Mouse (Mus musculus) stomach, embryonic 15.5 days (tissue): ENCODE measurements around the gene Mpp5. TPM values are rescaled to one million over a fixed set of nuclear protein-coding genes. Genes with fewer than 3 reads are reported as not detected.

Experiments
- ATAC-seq: fragments of 200-750 bp; cut with Nextera tagmentation; 2 replicates; pipeline ENCODE4 v1.8.0; 2017; ENCODE audit warnings: low read depth, moderate number of reproducible peaks, moderate TSS enrichment; ENCODE audit not compliant: insufficient read depth, low FRiP score
- H3K27ac ChIP-seq: fragments of 300-500 bp; sonication (generic); 2 replicates; pipeline ENCODE4 v1.5.1; 2015; ENCODE audit warnings: mild to moderate bottlenecking, inconsistent platforms
- H3K27me3 ChIP-seq: fragments of 300-500 bp; sonication (generic); replicated peaks from 2 replicates; pipeline ENCODE4 v1.6.1; 2015; ENCODE audit warnings: inconsistent platforms
- H3K36me3 ChIP-seq: fragments of 300-500 bp; sonication (generic); 2 replicates; pipeline ENCODE4 v1.6.1; 2015; ENCODE audit warnings: inconsistent platforms
- H3K4me1 ChIP-seq: fragments of 300-500 bp; sonication (generic); 2 replicates; pipeline ENCODE4 v1.6.1; 2015; ENCODE audit warnings: inconsistent platforms
- H3K4me2 ChIP-seq: fragments of 300-500 bp; sonication (generic); 2 replicates; pipeline ENCODE4 v1.6.1; 2015; ENCODE audit warnings: mild to moderate bottlenecking, inconsistent platforms
- H3K4me3 ChIP-seq: fragments of 300-500 bp; sonication (generic); replicated peaks from 2 replicates; pipeline ENCODE4 v1.5.1; 2015; ENCODE audit warnings: inconsistent platforms
- H3K9ac ChIP-seq: fragments of 300-500 bp; sonication (generic); 2 replicates; pipeline ENCODE4 v1.6.1; 2015; ENCODE audit warnings: inconsistent platforms
- H3K9me3 ChIP-seq: fragments of 300-500 bp; sonication (generic); 2 replicates; pipeline ENCODE4 v1.6.1; 2016; ENCODE audit warnings: inconsistent platforms
- WGBS: fragments of 180-500 bp; shearing (Covaris S2); methylation state at CpG from one replicate; pipeline ENCODE4 v1.1.7; 2015; 5-methylcytosine and 5-hydroxymethylcytosine counted together
- polyA plus RNA-seq: library from polyadenylated mRNA; unstranded; fragments of >200 nt; fragmentation: Nextera tagmentation; extraction: Ambion mirVana; gene quantifications from 2 replicates; pipeline ENCODE4 v1.2.1, GENCODE M21; 2015

The Mpp5 gene
- polyA plus RNA-seq, 1 experiment from 2014 or later, result 21.2 TPM

DNA sequence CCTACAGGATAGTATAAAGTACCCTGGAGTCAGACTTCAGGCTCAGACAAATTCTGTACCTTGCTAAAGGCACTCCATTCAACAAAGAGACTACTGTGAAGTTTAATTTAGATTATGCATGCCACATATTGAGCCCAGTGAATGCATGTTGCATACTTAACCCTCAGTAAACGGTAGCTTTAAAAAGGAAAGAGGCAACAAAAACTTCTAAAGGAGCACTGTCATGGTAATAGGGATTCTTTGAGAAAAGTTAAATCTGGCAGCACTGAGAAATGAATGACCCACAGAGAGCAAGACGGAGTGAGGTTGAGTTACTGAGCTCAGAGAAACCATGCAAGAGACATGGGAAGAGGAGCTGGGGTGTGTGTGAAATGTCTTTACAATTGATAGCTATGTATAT is 29.2 kb downstream of the Mpp5 start:
- no peaks in the 10 kb centered on the region for H3K9me3 ChIP-seq
- H3K27me3 ChIP-seq, result no peaks in the 10 kb centered on the region
- no peak overlapping the region for H3K9ac ChIP-seq
- no peak overlapping the region for H3K4me2 ChIP-seq
- H3K36me3 ChIP-seq, result no peaks in the 10 kb centered on the region
- WGBS, result 37% methylated on average over 2 of the region's 2 CpGs
- no peak for ATAC-seq
- H3K27ac ChIP-seq, result no peak overlapping the region
- no peak overlapping the region for H3K4me3 ChIP-seq
- peaks cover 3% of the 10 kb centered on the region; the same call in 1 of the 2 replicates for H3K4me1 ChIP-seq

DNA sequence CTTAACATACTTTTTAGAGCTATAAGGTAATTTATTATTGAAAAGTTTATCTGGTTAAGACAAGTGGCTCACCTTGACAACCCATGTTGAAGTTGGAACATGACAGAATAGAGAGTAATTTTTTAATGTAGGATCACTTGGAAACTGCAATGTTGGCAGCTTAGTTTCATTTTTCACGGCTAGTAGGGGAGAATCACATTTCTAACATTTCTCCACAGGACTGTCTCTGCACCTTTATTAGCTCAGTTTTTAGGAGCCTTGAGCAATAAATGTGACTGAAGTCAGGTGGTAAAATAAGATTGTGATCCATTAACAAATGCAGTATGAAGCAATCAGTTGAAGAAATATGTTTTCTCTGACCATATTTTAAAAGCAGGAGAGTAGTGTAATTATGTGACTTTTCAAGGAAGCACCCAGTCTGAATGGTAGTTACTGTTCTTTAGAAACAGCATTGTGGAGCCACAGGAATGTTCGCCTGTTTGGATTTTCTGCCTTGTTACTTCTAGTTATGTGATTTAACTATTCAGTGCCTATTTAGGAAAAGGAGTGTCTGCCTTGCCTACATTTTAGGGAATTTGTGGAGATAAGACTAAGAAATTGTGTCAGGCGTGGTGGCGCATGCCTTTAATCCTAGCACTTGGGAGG is 29.8 kb downstream of the Mpp5 start:
- no peak overlapping the region for H3K4me2 ChIP-seq
- no peaks in the 10 kb centered on the region for H3K9me3 ChIP-seq
- H3K4me3 ChIP-seq, result no peak overlapping the region
- peaks cover 3% of the 10 kb centered on the region; the same call in 1 of the 2 replicates for H3K4me1 ChIP-seq
- H3K36me3 ChIP-seq, result no peaks in the 10 kb centered on the region
- H3K9ac ChIP-seq, result no peak overlapping the region
- no peak overlapping the region for H3K27ac ChIP-seq
- WGBS, result 65% methylated on average over 4 of the region's 4 CpGs
- H3K27me3 ChIP-seq, result no peaks in the 10 kb centered on the region
- no peak for ATAC-seq

DNA sequence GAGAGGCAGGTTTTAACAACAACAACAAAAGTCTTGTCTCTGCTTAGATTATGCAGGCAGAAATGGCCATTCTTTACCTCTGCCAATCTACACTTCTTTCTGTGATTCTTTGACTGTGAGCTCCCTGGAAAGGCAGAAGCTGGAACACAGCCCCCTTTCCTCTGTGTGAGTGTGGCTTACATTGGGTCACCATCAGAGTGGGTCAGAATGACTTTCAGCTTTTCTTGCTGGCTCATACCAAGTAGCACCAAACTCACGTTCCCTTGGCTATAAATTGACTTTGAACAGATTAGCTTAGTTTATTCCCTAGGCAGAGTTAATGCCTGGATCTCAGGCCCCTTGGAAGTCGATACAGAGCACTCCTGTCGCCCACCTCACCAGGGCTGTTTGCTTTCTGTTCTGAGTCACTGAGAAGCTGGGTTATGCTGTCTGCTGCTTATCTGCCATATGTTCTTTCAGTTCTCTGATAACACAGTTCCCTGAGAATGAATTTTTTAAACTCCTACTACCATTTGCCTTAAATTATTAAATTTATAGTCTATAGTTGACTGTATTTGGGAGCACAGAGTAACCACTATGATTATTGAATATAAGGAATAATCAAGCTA is 39.7 kb downstream of the Mpp5 start:
- H3K27me3 ChIP-seq, result no peaks in the 10 kb centered on the region
- peaks cover 4% of the 10 kb centered on the region; the same call in 1 of the 2 replicates for H3K4me1 ChIP-seq
- H3K9ac ChIP-seq, result no peak overlapping the region
- 27% methylated on average over 3 of the region's 3 CpGs for WGBS
- no peak overlapping the region for H3K4me3 ChIP-seq
- no peak overlapping the region for H3K27ac ChIP-seq
- no peak overlapping the region for H3K4me2 ChIP-seq
- ATAC-seq, result peak; percentile 58; the same call in 1 of the 2 replicates
- no peaks in the 10 kb centered on the region for H3K9me3 ChIP-seq
- no peaks in the 10 kb centered on the region for H3K36me3 ChIP-seq

DNA sequence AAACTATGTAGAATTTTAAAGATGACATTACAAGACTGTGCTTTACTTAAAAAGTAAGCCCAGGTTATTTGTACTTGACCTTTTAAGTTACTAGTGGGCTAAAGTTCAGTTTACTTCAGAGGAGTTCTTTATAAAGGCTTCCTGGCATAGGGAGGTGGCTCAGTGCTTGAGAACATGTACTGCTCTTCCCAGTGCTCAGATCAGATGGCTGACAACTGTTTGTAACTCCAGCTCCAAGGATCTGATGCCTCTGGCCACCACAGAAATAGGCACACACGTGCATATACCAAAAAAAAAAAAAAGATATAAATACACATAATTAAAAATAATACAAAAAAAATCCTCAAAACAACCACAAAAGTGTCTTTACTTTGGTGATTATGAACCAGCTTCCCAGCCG is 42.1 kb downstream of the Mpp5 start:
- no peak for ATAC-seq
- Histone ChIP-seq H3K36me3 (no peaks in the 10 kb centered on the region), H3K4me3 (no peak overlapping the region), H3K9ac (no peak overlapping the region), H3K27me3 (no peaks in the 10 kb centered on the region), H3K4me1 (peaks cover 4% of the 10 kb centered on the region; the same call in 1 of the 2 replicates), H3K27ac (no peak overlapping the region), H3K4me2 (no peak overlapping the region), H3K9me3 (no peaks in the 10 kb centered on the region)
- 56% methylated on average over 2 of the region's 2 CpGs for WGBS

DNA sequence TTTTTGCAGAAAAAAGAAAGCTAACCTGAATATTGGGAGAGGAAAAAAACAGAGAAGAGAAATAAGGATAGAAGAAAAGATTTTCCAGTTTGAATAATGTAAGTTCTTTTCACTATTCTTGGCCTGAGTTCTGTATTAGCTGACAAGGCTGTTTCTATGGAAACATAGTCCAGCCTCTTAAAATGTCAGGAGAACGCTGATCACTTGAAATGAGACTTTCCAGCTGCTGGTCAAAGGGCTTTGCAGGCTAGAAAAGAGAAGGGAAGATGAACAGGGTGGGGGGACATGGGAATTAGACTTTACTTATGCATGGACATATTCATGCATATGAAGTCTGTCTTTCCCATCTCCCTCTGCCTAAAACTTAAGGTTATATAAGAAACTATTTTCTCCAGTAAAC is 45.5 kb downstream of the Mpp5 start:
- no peak overlapping the region for H3K27ac ChIP-seq
- ATAC-seq, result no peak
- no peaks in the 10 kb centered on the region for H3K36me3 ChIP-seq
- WGBS, result 21% methylated on average over 1 of the region's 1 CpGs
- no peak overlapping the region for H3K4me2 ChIP-seq
- H3K4me1 ChIP-seq, result no peaks in the 10 kb centered on the region
- no peaks in the 10 kb centered on the region for H3K27me3 ChIP-seq
- H3K9ac ChIP-seq, result no peak overlapping the region
- H3K4me3 ChIP-seq, result no peak overlapping the region
- no peaks in the 10 kb centered on the region for H3K9me3 ChIP-seq

DNA sequence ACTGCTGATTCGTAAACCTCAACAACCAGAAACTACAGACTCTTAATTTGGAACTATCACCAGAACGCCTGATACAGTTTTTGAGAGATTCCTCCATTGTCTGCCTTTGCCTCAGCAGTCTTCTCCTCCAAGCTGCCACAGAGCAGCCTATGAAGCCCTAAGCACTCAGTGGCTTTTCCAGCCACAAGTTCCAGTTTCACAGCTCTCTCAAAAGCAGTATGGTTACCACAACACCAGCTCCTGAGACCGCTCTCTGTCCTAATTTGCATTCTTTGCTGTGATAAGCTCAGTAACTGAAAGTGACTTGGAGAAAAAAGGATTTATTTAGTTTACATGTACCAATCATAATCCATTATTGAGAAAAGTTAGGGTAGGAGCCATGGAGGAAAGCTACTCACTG is 51.3 kb downstream of the Mpp5 start:
- Histone ChIP-seq H3K27me3 (no peaks in the 10 kb centered on the region), H3K27ac (no peak overlapping the region), H3K9me3 (no peaks in the 10 kb centered on the region), H3K9ac (no peak overlapping the region), H3K4me3 (no peak overlapping the region), H3K4me2 (no peak overlapping the region), H3K4me1 (no peaks in the 10 kb centered on the region), H3K36me3 (no peaks in the 10 kb centered on the region)
- ATAC-seq, result no peak
- 88% methylated on average over 3 of the region's 3 CpGs for WGBS

DNA sequence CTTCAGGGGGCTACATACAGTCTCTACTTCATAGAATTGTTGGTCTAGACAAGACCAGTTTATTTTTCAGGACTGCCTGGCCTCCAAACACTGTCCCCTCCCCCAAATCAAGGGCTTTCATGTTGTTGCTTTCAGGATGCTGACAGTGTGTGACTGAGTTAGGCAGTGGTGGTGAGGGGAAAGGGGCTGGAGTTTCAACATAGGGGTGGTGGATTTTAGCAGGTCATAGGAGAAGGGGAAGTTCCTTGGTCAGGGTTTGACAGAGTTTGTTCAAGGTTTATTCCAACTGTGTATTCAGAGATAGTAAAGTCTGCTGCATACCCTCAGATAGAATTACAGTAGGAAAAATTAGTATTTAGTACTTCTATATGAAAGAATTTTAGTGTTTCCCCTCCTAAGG is 53.1 kb downstream of the Mpp5 start:
- no peaks in the 10 kb centered on the region for H3K4me1 ChIP-seq
- no peaks in the 10 kb centered on the region for H3K9me3 ChIP-seq
- no peak overlapping the region for H3K27ac ChIP-seq
- no peaks in the 10 kb centered on the region for H3K36me3 ChIP-seq
- ATAC-seq, result no peak
- no peaks in the 10 kb centered on the region for H3K27me3 ChIP-seq
- no peak overlapping the region for H3K4me2 ChIP-seq
- H3K4me3 ChIP-seq, result no peak overlapping the region
- H3K9ac ChIP-seq, result no peak overlapping the region

DNA sequence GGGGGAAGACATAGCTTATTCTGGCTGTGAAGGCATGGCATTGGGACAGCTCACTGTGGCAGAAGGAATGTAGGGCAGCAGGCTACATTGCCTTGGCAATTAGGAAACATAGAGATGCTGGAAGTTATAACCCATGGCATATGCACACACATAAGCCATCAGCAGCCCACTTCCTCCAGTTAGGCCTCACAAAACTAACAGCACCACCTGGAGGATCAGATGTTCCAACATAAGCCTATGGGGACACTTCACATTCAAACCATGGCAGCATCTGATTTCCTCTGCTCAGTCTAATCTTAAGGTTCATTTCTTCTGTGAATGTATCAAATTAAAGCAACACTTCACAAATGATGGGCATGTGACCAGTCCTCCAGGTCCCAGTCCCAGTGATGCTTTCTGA is 65.7 kb downstream of the Mpp5 start:
- H3K27ac ChIP-seq, result no peak overlapping the region
- no peaks in the 10 kb centered on the region for H3K9me3 ChIP-seq
- H3K4me3 ChIP-seq, result no peak overlapping the region
- no peak overlapping the region for H3K9ac ChIP-seq
- H3K4me2 ChIP-seq, result no peak overlapping the region
- no peaks in the 10 kb centered on the region for H3K4me1 ChIP-seq
- no peaks in the 10 kb centered on the region for H3K27me3 ChIP-seq
- H3K36me3 ChIP-seq, result no peaks in the 10 kb centered on the region; the same call in 1 of the 2 replicates
- no peak for ATAC-seq

DNA sequence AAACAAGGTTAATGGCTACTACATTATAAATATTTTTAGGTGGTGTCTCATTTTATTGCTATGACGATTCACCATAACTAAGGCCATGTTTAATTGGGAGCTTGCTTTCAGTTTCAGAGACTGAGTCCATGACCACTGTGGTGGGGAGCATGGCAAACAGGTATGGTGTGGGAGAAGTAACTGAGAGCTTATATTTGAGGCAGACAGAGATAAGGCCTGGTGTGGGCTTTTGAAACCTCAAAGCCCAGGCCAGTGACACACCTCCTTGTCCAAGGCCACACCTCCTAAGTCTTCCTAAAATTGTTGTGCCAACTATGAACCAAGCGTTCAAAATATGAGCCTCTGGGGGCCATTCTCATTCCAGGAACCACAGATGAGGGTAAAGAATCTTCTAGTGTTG is 85.8 kb downstream of the Mpp5 start:
- WGBS, result 91% methylated on average over 2 of the region's 2 CpGs
- ATAC-seq, result no peak
- H3K27me3 ChIP-seq, result no peaks in the 10 kb centered on the region
- H3K4me1 ChIP-seq, result no peaks in the 10 kb centered on the region
- no peak overlapping the region for H3K9ac ChIP-seq
- H3K36me3 ChIP-seq, result peaks cover 19% of the 10 kb centered on the region; the same call in 1 of the 2 replicates
- no peak overlapping the region for H3K4me3 ChIP-seq
- no peaks in the 10 kb centered on the region for H3K9me3 ChIP-seq
- no peak overlapping the region for H3K27ac ChIP-seq
- H3K4me2 ChIP-seq, result no peak overlapping the region

DNA sequence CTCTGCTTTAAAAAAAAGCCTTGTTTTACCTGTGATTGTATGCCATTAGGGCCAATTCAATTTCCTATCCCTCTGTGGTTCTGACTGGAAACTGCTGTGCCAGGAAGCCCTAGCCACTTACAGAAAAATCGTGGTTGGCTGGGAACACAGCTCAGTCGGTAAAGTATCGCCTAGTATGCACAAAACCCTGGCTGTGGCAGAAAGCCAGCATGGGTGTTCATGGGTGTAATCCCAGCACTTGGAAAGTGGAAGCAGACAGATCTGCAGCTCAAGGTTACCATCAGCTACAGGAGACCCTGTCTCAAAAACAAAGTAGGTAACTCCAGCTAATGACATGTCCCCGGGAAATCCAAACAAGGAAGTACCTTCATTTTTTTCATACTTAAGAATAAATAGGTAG is 91.2 kb downstream of the Mpp5 start:
- H3K4me3 ChIP-seq, result no peak overlapping the region
- H3K27me3 ChIP-seq, result no peaks in the 10 kb centered on the region
- H3K36me3 ChIP-seq, result peaks cover 23% of the 10 kb centered on the region
- ATAC-seq, result no peak
- no peak overlapping the region for H3K9ac ChIP-seq
- H3K9me3 ChIP-seq, result no peaks in the 10 kb centered on the region
- 83% methylated on average over 4 of the region's 4 CpGs for WGBS
- no peak overlapping the region for H3K4me2 ChIP-seq
- H3K4me1 ChIP-seq, result no peaks in the 10 kb centered on the region
- no peak overlapping the region for H3K27ac ChIP-seq

DNA sequence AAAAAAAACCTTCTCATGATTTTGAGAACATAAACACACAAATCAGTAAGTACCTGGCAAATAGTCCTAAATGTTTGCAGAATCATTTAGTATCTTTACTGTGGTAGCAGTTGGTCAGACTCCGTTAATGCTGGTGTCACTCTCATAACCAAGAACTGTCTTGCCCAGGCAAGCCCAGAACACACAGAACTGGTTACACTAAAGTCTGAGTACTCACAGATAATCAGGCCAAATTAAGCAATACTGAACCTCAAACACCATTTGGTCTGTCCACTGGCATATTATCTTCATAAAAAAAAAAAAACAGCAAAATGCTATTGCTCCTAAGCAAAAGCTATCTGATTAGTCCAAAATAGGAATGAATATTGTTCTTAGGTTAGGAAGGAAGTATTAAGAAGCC is 93.7 kb downstream of the Mpp5 start:
- Histone ChIP-seq H3K4me2 (no peak overlapping the region), H3K36me3 (peaks cover 22% of the 10 kb centered on the region), H3K4me3 (no peak overlapping the region), H3K9me3 (no peaks in the 10 kb centered on the region), H3K9ac (no peak overlapping the region), H3K27ac (no peak overlapping the region), H3K27me3 (no peaks in the 10 kb centered on the region), H3K4me1 (no peaks in the 10 kb centered on the region)
- 78% methylated on average over 1 of the region's 1 CpGs for WGBS
- ATAC-seq, result no peak

DNA sequence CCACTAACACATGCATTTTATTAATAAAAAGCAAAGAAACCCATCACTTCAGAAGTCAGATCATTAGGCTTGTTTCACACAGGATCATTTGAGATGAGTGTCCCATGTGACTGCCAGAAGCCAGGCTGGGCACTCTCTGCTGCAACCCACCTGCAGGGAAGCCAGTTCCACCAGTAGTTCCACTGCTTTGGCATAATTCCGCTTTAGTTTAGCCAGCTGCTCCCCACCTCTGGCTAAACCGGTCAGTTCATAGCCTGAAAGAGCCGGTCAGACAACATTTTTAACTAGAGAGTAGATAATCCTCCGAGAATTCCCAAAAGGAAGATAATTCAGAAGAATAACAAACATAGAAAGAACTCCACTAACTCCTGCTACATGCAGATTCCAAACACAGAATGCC is 99.5 kb downstream of the Mpp5 start:
- Histone ChIP-seq H3K27ac (no peak overlapping the region), H3K4me3 (no peak overlapping the region), H3K4me2 (no peak overlapping the region), H3K36me3 (peaks cover 10% of the 10 kb centered on the region), H3K9me3 (no peaks in the 10 kb centered on the region), H3K27me3 (no peaks in the 10 kb centered on the region), H3K4me1 (no peaks in the 10 kb centered on the region), H3K9ac (no peak overlapping the region)
- ATAC-seq, result no peak
- 79% methylated on average over 4 of the region's 4 CpGs for WGBS
